Mouse (Mus musculus): ENCODE data around the gene Mrps34.
A peak's percentile ranks its signal among the peaks of the same experiment; 100 is the strongest.

Gene Mrps34

DNA sequence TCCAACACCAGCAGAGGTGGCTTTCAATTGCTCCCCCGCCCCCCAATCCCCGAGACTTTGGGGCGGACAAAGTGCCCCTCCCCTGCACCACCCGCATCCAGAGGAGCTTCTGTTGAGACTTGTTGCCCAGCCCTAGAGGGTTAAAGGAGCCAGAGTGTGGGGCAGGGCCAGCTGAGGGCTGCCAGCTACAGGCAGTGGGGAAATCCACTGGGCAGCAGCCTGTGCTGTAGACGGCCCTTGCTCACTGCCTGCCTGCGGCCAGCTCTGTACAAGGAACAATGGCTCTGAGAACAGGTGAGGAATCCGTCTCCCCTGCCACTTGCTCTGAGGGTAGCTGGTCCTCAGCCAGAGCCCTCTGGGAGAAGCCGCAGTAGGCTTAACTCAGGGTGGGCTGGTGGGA, 16.4 kb upstream of the Mrps34 start:
- no peak for DNase-seq (ENCODE audit: low read depth in 2 of 2, low spot score in 2 of 2)

DNA sequence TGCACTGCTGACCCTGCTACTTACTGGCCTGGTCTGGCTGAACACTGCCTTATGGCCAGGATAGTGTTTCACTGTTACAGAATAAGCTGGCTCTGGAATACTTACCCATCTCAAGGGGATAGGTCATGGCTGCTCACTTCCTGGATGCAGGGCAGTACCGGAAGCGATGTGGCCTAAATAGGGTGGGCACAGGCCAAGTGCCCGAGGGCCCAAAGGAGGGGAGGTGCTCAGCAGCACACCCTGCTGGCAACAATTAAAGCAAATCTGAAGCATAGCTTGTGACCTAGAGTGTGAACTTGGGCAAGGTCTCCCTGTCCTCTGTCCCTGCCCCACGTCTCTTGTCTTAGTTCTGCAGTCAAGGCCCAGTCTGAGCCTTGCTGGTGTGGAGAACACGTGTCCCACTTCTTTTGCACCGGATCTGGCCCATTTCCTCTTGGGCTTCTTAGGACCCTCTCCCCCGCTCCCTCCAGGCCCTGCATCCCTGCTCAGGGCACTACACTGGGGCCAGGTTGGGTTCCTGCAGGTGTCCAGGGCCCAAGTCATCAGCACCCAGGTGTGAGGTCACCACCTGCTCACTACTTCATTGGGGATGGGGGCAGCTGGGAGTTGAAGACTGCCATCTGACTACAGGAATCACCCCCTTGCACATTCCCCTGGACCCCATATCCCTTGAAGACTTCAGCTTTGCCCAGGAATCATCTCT, 13.0 kb upstream of the Mrps34 start:
- no peak for DNase-seq (ENCODE audit: low read depth in 2 of 2, low spot score in 2 of 2)

DNA sequence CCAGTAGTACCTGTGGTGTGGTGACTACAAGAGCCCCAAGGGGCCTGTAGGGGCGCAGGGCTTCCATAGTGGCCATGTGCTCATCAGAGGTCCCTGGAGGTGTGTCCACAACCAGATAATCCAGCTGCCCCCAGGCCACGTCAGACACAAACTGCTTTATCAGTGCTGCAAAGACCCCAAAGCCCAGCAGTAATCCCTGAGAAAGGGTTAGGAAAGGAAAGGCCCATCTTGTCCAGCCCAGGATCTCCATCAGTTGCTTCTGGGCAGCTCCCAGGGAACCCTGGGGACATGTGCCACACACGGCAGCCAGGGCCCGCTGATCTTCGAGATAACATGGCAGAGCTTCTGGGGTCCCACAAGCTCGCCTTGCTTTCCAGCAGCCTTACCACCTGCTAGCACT, 10.5 kb upstream of the Mrps34 start:
- DNase-seq (ENCODE audit: low read depth in 2 of 2, low spot score in 2 of 2), result no peak

DNA sequence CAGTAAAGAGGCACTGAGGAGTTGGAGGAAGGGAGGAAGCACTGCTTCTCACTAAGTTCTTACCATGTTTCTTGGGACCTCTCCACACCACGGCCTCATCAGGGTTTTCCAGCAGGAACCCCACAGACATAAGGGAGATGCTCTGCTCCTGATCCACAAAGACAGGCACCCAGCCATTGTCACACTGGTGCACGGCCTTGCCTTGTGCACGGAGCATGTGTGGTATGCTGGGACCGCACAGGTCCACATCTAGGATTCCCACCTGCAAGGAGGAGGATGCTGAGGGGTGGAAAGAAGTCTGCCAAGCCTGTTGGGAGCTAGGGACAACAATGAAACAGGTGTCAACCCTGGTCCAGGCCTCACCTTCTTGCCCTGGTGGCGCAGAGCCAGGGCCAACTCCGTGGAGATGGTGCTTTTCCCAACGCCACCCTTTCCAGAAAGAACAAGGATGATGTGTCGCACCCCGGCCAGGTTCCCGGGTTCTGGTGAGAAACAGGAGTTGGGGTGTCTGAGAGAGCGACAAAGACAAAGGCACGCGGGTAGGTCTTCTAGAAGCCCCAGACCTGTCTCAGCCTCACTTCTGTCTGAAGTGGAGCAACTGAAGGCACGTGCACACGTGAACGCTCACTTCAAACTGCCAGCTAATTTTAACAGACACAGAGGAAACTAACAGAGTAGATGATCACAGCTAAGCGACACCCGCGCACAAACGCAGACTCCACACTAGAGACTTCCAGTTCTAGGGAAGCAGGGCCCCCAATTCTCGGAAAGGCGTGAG, 9.4 kb upstream of the Mrps34 start:
- no peak for DNase-seq (ENCODE audit: low read depth in 2 of 2, low spot score in 2 of 2)

DNA sequence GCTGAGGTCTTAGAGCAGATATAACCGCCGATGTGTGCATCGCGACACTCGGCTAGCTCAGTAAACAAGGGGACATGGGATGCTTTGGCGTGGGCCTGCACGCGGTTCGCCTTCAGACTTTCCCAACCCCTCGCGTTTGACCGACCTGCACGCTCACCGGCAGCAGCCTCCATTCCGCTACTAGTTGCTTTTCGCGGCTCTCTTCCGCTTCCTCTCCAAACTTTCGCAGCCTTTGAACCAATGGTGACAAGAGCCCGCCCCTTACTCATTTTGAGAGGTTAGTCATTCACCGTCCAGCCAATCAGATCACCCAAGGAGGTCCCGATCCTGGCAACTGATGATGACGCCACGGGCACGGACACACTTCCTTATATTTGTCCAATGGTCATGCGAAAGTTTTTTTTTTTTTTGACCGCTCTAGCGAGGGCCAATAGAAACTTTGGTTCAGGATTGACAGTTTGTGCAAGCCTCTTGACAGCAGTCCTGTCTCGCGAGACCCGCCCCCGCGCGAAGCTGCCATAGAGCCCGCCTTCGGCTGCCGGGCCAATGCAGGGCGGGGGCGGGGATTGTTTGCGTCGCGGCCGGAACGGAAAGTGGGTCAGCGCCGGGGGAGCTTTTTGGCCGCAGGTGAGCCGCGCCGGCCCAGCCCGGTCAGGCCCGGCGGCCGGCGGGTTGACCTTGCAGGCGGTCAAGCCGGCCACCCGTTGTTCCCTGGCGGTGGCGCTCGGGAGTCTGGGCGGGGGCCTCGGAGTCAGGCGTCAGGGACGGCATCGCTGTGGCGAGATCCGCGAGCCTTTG, 8.6 kb upstream of the Mrps34 start, which contains the start of the genes Nubp2 and Spsb3:
Nubp2 (minus strand) TSS at position 216 of the 798 bp plus-strand sequence.
Spsb3 (plus strand) TSS at position 510 of the 798 bp plus-strand sequence.
- peak; percentile 95 to 96 for DNase-seq (ENCODE audit: low read depth in 2 of 2, low spot score in 2 of 2)

DNA sequence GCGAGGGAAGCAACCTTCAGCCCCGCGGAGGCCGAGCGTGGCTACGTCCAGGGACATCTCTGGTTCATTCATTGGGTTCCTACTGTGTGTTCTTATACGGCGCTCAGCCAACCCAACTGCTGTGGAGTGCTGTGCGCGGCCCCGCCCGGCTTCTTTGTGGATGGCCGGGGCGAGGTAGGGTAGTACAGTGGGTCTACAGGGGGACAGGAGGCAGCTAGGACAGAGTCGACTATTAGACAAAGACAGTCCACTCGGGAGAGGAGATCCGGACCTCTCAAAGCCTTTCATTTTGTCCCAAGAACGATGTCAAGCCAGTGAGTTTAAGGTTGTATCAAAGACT, 8.0 kb upstream of the Mrps34 start:
- no peak for DNase-seq (ENCODE audit: low read depth in 2 of 2, low spot score in 2 of 2)

DNA sequence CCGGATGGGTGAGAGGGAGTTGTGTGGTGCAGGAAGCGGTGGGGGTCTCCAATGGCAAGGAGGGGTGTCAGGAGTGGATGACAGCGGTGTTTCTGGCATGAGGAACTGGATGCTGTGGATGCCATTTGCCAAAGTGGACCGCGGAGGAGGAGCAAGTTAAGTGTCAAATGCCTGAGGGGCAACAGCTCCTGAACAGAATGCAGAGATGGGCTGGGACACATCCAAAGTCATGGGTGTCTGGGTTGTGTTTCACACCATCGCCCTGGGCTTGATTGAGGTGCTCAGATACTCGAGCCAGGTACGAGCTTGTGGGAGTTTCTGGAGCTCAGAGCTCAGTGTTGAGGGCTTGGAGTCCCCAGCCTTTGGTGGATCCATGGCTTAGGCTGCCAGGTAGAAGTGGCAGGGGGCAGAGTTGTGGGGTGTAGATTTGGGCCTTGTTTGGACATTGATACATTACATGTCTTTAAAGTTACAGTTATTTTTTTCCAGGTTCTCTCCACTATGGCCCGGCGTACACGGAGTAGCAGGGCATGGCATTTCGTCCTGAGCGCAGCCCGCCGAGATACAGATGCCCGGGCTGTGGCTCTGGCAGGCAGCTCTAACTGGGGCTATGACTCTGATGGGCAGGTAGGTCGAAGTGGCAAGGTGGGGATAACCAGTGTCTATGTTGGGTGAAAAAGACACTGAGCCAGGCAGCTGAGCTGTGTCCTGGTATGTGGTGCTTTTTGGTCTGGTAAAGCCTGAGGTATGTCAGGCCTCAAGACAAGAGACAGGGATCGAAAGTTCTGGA, 7.4 kb upstream of the Mrps34 start:
- no peak for DNase-seq (ENCODE audit: low read depth in 2 of 2, low spot score in 2 of 2)

DNA sequence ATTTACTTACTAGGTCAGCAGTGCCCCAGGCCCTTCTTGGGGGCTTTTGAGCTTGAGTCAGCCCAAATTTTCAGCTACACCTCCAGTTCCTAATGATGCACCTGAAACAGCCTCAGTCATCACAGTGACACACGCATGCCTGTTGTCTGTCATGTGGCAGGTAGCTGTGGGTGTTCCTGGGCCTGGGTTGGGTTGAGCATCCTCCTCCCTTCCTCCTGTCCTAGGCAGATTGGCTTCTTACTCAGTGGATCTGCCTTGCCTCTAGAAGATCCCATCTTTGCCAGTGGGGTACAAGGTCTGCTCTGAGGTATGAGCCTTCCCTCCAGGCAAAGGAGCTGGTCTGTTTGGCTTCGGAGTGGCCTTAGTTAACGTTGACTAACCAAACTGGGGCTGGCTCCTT, 6.1 kb upstream of the Mrps34 start:
- DNase-seq (ENCODE audit: low read depth in 2 of 2, low spot score in 2 of 2), result no peak

DNA sequence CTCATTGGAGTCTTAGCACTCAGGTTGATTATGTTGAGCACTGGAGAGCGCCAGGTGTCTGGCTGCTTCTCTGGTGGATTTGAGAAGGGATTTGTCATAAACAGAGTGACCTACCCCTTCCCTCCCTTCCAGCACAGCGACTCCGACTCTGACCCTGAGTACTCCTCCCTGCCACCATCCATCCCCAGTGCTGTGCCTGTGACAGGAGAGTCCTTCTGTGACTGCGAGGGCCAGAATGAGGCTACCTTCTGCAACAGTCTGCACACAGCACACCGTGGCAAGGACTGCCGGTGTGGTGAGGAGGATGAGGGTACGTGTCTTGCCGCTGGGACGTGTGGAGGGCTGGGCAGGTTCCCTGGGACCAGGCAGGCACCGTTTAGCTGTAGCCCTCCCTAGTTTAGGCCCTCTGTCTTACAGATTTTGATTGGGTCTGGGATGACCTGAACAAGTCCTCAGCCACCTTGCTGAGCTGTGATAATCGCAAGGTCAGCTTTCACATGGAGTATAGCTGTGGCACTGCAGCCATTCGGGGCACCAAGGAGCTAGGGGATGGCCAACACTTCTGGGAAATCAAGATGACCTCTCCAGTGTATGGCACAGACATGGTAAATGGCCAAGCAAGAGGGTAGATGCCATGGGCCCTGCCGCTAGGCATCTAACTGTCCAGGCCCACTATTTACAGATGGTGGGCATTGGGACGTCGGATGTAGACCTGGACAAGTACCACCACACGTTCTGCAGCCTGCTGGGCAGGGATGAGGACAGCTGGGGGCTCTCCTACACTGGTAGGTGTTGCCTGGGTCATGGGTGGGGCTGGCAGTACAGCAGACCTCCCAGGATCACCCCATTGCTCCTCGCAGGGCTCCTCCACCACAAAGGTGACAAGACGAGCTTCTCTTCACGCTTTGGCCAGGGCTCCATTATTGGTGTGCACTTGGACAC, 4.5 kb upstream of the Mrps34 start:
- no peak for DNase-seq (ENCODE audit: low read depth in 2 of 2, low spot score in 2 of 2)

DNA sequence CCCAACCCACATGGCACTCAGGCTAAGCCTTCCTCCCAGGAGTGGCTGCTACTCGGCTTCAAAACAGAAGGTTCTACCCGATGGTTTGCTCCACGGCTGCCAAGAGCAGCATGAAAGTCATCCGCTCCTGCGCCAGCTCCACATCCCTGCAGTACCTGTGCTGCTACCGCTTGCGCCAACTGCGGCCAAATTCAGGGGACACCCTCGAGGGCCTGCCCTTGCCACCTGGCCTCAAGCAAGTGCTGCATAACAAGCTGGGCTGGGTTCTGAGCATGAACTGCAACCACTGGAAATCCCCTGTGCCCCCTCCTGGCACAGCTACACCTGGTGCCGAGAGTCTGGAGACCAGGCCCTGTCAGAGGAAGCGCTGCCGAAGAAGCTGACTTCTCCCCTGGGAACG, 3.6 kb upstream of the Mrps34 start:
- no peak for DNase-seq (ENCODE audit: low read depth in 2 of 2, low spot score in 2 of 2)

DNA sequence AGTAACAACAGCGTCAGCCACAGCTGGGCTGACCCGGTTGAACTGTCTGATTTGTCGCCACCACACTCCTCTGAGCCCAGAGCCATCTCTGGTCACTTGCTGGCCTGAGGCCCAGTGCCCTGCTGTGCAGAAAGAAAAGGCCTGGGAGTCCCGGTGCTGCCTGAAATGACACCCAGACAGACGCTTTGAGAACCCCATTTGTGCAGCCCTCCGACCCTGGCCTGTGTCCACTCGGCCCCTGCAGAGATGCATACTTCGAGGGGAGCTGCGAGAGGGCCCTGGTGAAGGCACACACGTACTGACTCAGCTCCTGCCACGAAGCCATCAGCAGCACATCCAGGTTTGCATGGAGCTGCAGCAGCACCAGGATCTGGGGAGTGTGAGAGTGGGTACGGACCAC, 2.1 kb upstream of the Mrps34 start:
- DNase-seq (ENCODE audit: low read depth in 2 of 2, low spot score in 2 of 2), result no peak

DNA sequence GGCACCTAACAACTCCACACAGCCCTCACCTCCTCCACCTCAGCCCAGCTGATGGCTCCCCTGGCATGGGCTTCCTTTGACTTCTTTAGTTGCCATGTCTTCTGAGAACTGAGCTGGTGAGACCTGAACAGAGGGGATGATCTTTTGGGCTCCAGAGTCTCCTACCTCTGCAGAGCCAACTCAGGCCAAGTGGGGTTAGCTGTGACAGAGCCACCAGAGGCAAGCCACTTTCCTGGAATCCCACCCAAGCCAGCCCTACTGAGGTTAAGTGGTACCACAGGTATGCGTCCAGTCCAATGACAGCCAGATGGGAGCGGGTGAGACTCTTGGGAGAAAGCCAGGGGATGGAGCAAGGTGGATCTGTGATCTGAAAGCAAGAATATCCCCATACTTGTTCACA, 1.6 kb upstream of the Mrps34 start:
- DNase-seq (ENCODE audit: low read depth in 2 of 2, low spot score in 2 of 2), result no peak

DNA sequence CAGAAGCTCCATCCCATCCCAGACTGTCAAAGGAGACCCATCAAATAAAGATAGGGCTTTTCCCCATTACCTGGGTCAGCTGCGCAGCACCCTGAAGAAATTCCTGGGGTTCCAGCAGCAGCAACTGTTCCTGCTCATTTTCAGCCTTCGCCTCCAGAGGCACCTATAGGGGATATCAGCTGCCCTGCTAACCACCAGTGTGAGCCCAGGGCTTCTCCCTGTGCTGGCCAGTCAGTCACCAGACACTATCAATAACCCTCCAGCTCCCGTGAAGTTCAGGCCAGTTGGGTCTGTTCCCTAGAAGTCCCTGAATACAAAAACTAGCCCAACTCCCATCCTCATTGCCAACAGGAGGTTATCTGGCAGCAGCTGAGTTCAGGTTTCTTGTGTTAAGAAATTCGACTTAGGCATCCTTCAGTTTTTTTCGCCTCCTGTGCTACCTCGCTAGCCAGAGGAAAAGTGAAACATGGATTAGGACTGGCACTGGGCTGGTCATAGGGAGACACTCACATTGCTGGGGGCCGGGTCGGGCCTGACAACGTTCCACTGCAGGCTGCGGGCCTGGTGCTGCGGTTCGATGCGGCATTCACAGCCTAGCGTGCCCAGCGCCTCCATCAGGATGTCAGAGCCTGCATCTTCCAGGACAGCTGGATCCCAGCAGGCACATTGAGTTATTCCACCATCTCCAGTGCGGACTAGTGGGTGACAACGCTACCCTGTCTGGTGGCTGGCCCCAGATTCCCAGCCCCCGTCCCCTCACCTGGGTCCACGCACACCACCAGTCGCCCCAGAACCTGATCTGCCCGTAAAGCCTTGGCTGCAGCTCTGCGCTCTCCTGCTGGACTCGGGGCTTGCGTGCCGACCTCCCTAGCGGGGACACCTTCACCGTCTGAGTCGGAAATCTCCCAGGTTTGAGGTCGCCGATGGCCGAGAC, 588 bp upstream of the Mrps34 start:
- DNase-seq (ENCODE audit: low read depth in 2 of 2, low spot score in 2 of 2), result no peak

DNA sequence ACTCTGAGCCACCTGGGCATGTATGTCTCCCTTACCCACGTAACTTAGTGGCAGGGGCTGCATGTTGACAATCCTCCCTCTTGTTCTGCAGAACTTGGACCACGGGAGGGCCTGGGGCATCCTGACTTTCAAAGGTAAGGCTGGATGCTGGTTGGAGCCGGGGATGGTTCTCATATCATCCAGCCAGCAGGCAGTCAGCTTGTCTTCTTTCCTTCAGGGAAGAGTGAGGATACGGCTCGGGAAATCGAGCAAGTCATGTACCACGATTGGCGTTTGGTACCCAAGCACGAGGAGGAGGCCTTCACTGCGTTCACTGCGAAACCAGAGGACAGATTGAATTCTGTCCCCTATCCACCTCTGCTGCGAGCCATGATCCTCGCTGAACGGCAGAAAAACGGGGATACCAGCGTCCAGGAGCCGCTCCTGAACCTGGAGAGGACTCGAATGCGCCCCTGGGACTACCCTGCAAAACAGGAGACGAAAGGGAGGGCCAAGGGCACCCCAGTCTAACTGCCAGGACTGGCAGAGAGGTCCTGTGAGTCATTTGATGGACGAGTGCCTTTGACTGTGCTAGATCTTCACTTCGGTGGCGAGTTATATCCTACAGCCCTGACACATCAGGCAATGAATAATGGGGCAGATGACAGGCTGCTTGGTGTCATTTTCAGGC, 790 bp downstream of the Mrps34 start:
- DNase-seq (ENCODE audit: low read depth in 2 of 2, low spot score in 2 of 2), result no peak

DNA sequence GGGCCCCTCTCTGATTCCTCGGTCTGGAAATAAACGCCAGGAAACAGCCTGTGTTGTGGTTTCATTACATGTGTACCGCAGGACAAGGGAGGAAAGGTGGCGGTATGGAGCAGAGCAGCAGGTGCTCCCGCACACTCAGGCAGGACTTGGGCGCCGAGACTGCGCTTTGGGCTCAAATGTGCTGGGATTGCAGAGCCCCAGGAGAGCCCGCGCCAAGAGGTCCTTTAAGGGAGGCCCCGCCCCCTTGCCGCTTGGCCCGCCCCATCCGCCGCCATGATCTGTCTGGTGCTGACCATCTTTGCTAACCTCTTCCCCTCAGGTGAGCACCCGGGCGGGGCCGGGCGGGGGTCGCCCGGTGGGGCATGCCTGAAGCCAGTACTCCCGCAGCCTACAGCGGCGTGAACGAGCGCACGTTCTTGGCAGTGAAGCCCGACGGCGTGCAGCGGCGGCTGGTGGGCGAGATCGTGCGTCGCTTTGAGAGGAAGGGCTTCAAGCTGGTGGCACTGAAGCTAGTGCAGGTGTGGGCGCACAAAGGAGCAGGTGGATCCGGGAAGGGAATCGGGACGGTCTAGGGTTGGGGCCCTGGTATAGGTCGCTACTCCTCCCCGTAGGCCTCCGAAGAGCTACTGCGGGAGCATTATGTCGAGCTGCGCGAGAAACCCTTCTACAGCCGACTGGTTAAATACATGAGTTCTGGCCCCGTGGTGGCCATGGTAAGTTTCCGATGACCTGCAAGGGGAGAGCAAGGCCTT, 1.5 kb downstream of the Mrps34 start, which contains the start of gene Nme3:
Nme3 (plus strand) TSS at position 260 of the 752 bp plus-strand sequence.
- DNase-seq (ENCODE audit: low read depth in 2 of 2, low spot score in 2 of 2), result peak; percentile 36 to 55

DNA sequence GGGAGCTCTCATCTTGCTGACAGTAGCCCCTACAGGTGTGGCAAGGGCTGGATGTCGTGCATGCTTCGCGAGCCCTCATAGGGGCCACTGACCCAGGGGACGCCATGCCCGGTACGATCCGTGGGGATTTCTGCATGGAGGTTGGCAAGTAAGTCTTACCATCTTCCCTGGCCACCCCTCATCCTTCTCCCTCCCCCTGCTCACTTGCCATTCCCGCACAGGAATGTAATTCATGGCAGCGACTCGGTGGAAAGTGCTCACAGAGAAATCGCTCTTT, 2.0 kb downstream of the Mrps34 start:
- no peak for DNase-seq (ENCODE audit: low read depth in 2 of 2, low spot score in 2 of 2)

DNA sequence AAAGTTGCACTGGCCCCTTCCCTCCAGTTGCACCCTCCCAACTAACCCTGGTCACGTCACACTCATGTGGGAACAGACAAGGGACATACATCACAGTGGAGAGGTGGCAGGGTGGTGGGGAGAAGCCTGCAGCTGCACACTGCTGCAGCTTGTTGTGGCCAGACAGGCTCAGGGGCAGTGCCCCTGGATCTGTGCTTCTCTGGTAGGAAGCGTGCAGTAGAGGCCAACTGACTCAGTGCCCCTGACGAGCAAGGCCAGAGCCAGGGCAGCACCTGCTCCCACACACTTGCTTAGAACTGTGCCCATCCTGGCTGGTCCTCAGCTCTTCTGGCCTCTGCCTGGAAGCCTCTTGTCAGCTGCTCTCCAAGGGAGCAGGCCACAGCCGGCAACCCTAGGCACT, 2.7 kb downstream of the Mrps34 start:
- DNase-seq (ENCODE audit: low read depth in 2 of 2, low spot score in 2 of 2), result no peak
